Mouse (Mus musculus) lung, adult 2 months (tissue): ENCODE measurements around the gene Zc3h10. TPM values are rescaled to one million over a fixed set of nuclear protein-coding genes. Genes with fewer than 3 reads are reported as not detected.
"Not testable (repeated sequence)": the region's sequence is repeated elsewhere in the genome, so short reads cannot be mapped to it uniquely, and the experiment has no call there.

Experiments used
- DNase-seq: peaks from one replicate; pipeline ENCODE4 v3.0.0; 2022
- H3K4me1 ChIP-seq: fragments of 200-500 bp; 2 replicates; pipeline ENCODE4 v1.6.1; 2011; ENCODE audit warnings: low read length; ENCODE audit not compliant: control insufficient read depth, insufficient read depth
- H3K4me3 ChIP-seq: fragments of 200-500 bp; replicated peaks from 2 replicates; pipeline ENCODE3; 2011; ENCODE audit warnings: low read depth, mild to moderate bottlenecking, control low read depth, low read length; ENCODE audit errors: extremely low read depth
- CTCF ChIP-seq: fragments of 200-500 bp; IDR thresholded peaks from 2 replicates; pipeline ENCODE4 v1.5.1; 2011; ENCODE audit warnings: mild to moderate bottlenecking, low read length, control low read depth; ENCODE audit not compliant: insufficient read depth
- POLR2A ChIP-seq: fragments of 200-500 bp; IDR thresholded peaks from 2 replicates; pipeline ENCODE4 v1.6.1; 2011; ENCODE audit warnings: low read depth, mild to moderate bottlenecking, control low read depth, low read length, borderline replicate concordance; ENCODE audit errors: extremely low read depth
- WGBS: fragments of 180-500 bp; shearing (Covaris S2); methylation state at CpG from one replicate; pipeline ENCODE4 v1.1.7; 2018; 5-methylcytosine and 5-hydroxymethylcytosine counted together
- polyA plus RNA-seq: library from polyadenylated mRNA; depleted of rRNA; stranded (reverse); fragments of >200 nt; gene quantifications from 2 replicates; pipeline ENCODE4 v1.2.3, GENCODE M21; 2012

Gene Zc3h10
- polyA plus RNA-seq, 1 experiment, result 13.2 TPM

- 91% methylated on average over 6 of the region's 6 CpGs for WGBS
- TF ChIP-seq CTCF (no peak), POLR2A (no peak)
- Histone ChIP-seq H3K4me1 (no peaks in the 10 kb centered on the region), H3K4me3 (no peak overlapping the region)
- no peak for DNase-seq
Measured at GRCm38 (mm10) chr10:128556963-128557362, 9.4 kb upstream of the Zc3h10 start.

- no peak overlapping the region for H3K4me3 ChIP-seq
- TF ChIP-seq POLR2A (no peak), CTCF (no peak)
- no peaks in the 10 kb centered on the region for H3K4me1 ChIP-seq
- no peak for DNase-seq
Measured at GRCm38 (mm10) chr10:128556286-128556685, 8.7 kb upstream of the Zc3h10 start.

GRCm38 (mm10) chr10:128555567-128555966, 8.0 kb upstream of the Zc3h10 start:
- DNase-seq, H3K4me1 ChIP-seq, H3K4me3 ChIP-seq: not testable (repeated sequence)
- 84% methylated on average over 1 of the region's 1 CpGs for WGBS

GRCm38 (mm10) chr10:128550144-128550823, 2.7 kb upstream of the Zc3h10 start:
- 86% methylated on average over 11 of the region's 11 CpGs for WGBS
- H3K4me3 ChIP-seq, DNase-seq, H3K4me1 ChIP-seq: not testable (repeated sequence)

GRCm38 (mm10) chr10:128549682-128550057, 2.1 kb upstream of the Zc3h10 start:
- DNase-seq, H3K4me1 ChIP-seq, H3K4me3 ChIP-seq: not testable (repeated sequence)
- whole genome bisulfite sequencing, result 56% methylated on average over 6 of the region's 6 CpGs

GRCm38 (mm10) chr10:128548947-128549681, 1.5 kb upstream of the Zc3h10 start, which contains the start of gene Rpl41:
Gene Rpl41, minus strand, starts transcription at chr10:128549305.
- H3K4me3 ChIP-seq, result peak within 1 kb of the TSS; percentile 69
- WGBS, result under 1% methylated on average over 31 of the region's 31 CpGs
- peaks cover 2% of the 10 kb centered on the region for H3K4me1 ChIP-seq
- DNase-seq, result peak; percentile 89
- TF ChIP-seq CTCF (no peak), POLR2A (peak; percentile 99)

GRCm38 (mm10) chr10:128548051-128548791, 647 bp upstream of the Zc3h10 start:
- H3K4me1 ChIP-seq, result not testable (repeated sequence)
- peak; percentile 27 for DNase-seq
- 3% methylated on average over 30 of the region's 30 CpGs for WGBS
- H3K4me3 ChIP-seq, result peak overlapping the region; percentile 86

- TF ChIP-seq CTCF (no peak), POLR2A (no peak)
- DNase-seq, result no peak
- 9% methylated on average over 7 of the region's 7 CpGs for WGBS
- Histone ChIP-seq H3K4me1 (peaks cover 2% of the 10 kb centered on the region), H3K4me3 (peak overlapping the region; percentile 70)
Measured at GRCm38 (mm10) chr10:128546787-128547186, 787 bp downstream of the Zc3h10 start.

GRCm38 (mm10) chr10:128546361-128546760, 1.2 kb downstream of the Zc3h10 start:
- H3K4me3 ChIP-seq, result peak overlapping the region; percentile 36
- H3K4me1 ChIP-seq, result peaks cover 2% of the 10 kb centered on the region
- DNase-seq, result no peak
- TF ChIP-seq POLR2A (no peak), CTCF (no peak)
- 5% methylated on average over 4 of the region's 4 CpGs for WGBS

GRCm38 (mm10) chr10:128545570-128545898, 2.0 kb downstream of the Zc3h10 start:
- 83% methylated on average over 3 of the region's 3 CpGs for WGBS
- DNase-seq, result no peak
- TF ChIP-seq POLR2A (no peak), CTCF (no peak)
- Histone ChIP-seq H3K4me1 (peaks cover 2% of the 10 kb centered on the region), H3K4me3 (no peak overlapping the region)
